Mouse (Mus musculus) embryonic facial prominence, embryonic 11.5 days (tissue): Measurements from ENCODE around the gene Marveld2. TPM values are rescaled to one million over a fixed set of nuclear protein-coding genes. Genes with fewer than 3 reads are reported as not detected.

Source experiments
- ATAC-seq: fragments of 200-750 bp; cut with Nextera tagmentation; replicated peaks from 2 replicates; pipeline ENCODE4 v1.8.0; 2017; ENCODE audit warnings: low read depth; ENCODE audit not compliant: insufficient number of reproducible peaks, low FRiP score, low TSS enrichment
- DNase-seq: peaks from one replicate; pipeline ENCODE4 v3.0.0-alpha.2; 2015; ENCODE audit warnings: low spot score
- H3K27ac ChIP-seq: fragments of 300-500 bp; sonication (generic); replicated peaks from 2 replicates; pipeline ENCODE4 v1.5.1; 2014; ENCODE audit warnings: mild to moderate bottlenecking, low read depth, low read length, control low read depth
- H3K27me3 ChIP-seq: fragments of 300-500 bp; sonication (generic); 2 replicates; pipeline ENCODE4 v1.6.1; 2014; ENCODE audit warnings: mild to moderate bottlenecking, low read length, moderate library complexity, mixed read lengths; ENCODE audit not compliant: control insufficient read depth, insufficient read depth
- H3K36me3 ChIP-seq: fragments of 300-500 bp; sonication (generic); replicated peaks from 2 replicates; pipeline ENCODE4 v1.6.1; 2014; ENCODE audit warnings: low read depth, mild to moderate bottlenecking, low read length, moderate library complexity, mixed read lengths; ENCODE audit not compliant: control insufficient read depth, insufficient read depth
- H3K4me1 ChIP-seq: fragments of 300-500 bp; sonication (generic); 2 replicates; pipeline ENCODE4 v1.6.1; 2014; ENCODE audit warnings: low read length, mixed read lengths; ENCODE audit not compliant: control insufficient read depth, insufficient read depth
- H3K4me2 ChIP-seq: fragments of 300-500 bp; sonication (generic); 2 replicates; pipeline ENCODE4 v1.6.1; 2014; ENCODE audit warnings: low read depth, mild to moderate bottlenecking, control low read depth, low read length, moderate library complexity
- H3K4me3 ChIP-seq: fragments of 300-500 bp; sonication (generic); 2 replicates; pipeline ENCODE4 v1.5.1; 2014; ENCODE audit warnings: low read depth, low read length, control low read depth
- H3K9ac ChIP-seq: fragments of 300-500 bp; sonication (generic); replicated peaks from 2 replicates; pipeline ENCODE4 v1.6.1; 2014; ENCODE audit warnings: mild to moderate bottlenecking, control low read depth, low read length
- H3K9me3 ChIP-seq: fragments of 300-500 bp; sonication (generic); replicated peaks from 2 replicates; pipeline ENCODE4 v1.6.1; 2016; ENCODE audit warnings: mild to moderate bottlenecking, low read length, inconsistent platforms, mixed read lengths; ENCODE audit not compliant: control insufficient read depth
- WGBS: fragments of 180-500 bp; shearing (Covaris S2); extraction: QIAGEN DNeasy Blood & Tissue Kit; methylation state at CpG from one replicate; pipeline ENCODE4 v1.1.7; 2014; 5-methylcytosine and 5-hydroxymethylcytosine counted together
- polyA plus RNA-seq: library from polyadenylated mRNA; unstranded; fragments of >200 nt; fragmentation: Nextera tagmentation; extraction: Ambion mirVana; gene quantifications from 2 replicates; pipeline ENCODE4 v1.2.1, GENCODE M21; 2014

The Marveld2 gene
- polyA plus RNA-seq, 1 experiment from 2014 or later: 5.6 TPM

- Histone ChIP-seq H3K4me1 (no peaks in the 10 kb centered on the region), H3K9me3 (no peaks in the 10 kb centered on the region), H3K27me3 (no peaks in the 10 kb centered on the region), H3K4me2 (no peak overlapping the region), H3K9ac (no peak overlapping the region), H3K4me3 (no peak overlapping the region), H3K36me3 (0 out of 2 replicates have a peak, but pooled peaks cover 5% of the 10 kb centered on the region), H3K27ac (no peak overlapping the region)
- WGBS: 91% methylated on average over 4 of the region's 4 CpGs
- DNase-seq (no peak), ATAC-seq (no peak)
These were observed 25.9 kb upstream of the Marveld2 start for GRCm38 (mm10) chr13:100642471-100643209.

- Histone ChIP-seq H3K4me1 (no peaks in the 10 kb centered on the region), H3K4me2 (no peak overlapping the region), H3K9ac (no peak overlapping the region), H3K4me3 (no peak overlapping the region), H3K27me3 (no peaks in the 10 kb centered on the region), H3K27ac (no peak overlapping the region), H3K36me3 (peaks cover 4% of the 10 kb centered on the region), H3K9me3 (no peaks in the 10 kb centered on the region)
- DNase-seq (no peak), ATAC-seq (no peak)
- WGBS: 94% methylated on average over 3 of the region's 3 CpGs
These were observed 17.4 kb upstream of the Marveld2 start for GRCm38 (mm10) chr13:100634106-100634691.

GRCm38 (mm10) chr13:100622241-100622640, 5.5 kb upstream of the Marveld2 start:
- Histone ChIP-seq H3K27me3 (no peaks in the 10 kb centered on the region), H3K27ac (no peak overlapping the region), H3K4me2 (no peak overlapping the region), H3K4me3 (no peak overlapping the region), H3K36me3 (peaks cover 4% of the 10 kb centered on the region; the same call in 1 of the 2 replicates), H3K9ac (no peak overlapping the region), H3K9me3 (no peaks in the 10 kb centered on the region), H3K4me1 (no peaks in the 10 kb centered on the region)
- DNase-seq (no peak), ATAC-seq (no peak)
- WGBS: 87% methylated on average over 4 of the region's 4 CpGs

- Histone ChIP-seq H3K27ac (no peak overlapping the region), H3K36me3 (peaks cover 4% of the 10 kb centered on the region; the same call in 1 of the 2 replicates)
These were observed 812 bp upstream of the Marveld2 start for GRCm38 (mm10) chr13:100617583-100617982.

GRCm38 (mm10) chr13:100612903-100613302, 3.9 kb downstream of the Marveld2 start:
- Histone ChIP-seq H3K4me3 (no peak overlapping the region), H3K9ac (no peak overlapping the region), H3K4me1 (peaks cover 4% of the 10 kb centered on the region; the same call in 1 of the 2 replicates), H3K9me3 (no peaks in the 10 kb centered on the region; the same call in 1 of the 2 replicates), H3K27ac (no peak overlapping the region), H3K36me3 (peaks cover 4% of the 10 kb centered on the region; the same call in 1 of the 2 replicates), H3K4me2 (no peak overlapping the region), H3K27me3 (peaks cover 10% of the 10 kb centered on the region)
- WGBS: 53% methylated on average over 2 of the region's 2 CpGs
- DNase-seq (no peak), ATAC-seq (no peak)

More at GRCm38 (mm10) chr13:100617583-100617982, 812 bp upstream of the Marveld2 start:
- Histone ChIP-seq H3K4me3 (no peak overlapping the region), H3K4me2 (no peak overlapping the region), H3K4me1 (peaks cover 4% of the 10 kb centered on the region; the same call in 1 of the 2 replicates), H3K9ac (no peak overlapping the region), H3K9me3 (no peaks in the 10 kb centered on the region), H3K27me3 (peaks cover 10% of the 10 kb centered on the region)
- DNase-seq (no peak), ATAC-seq (no peak)
- 77% methylated on average over 13 of the region's 13 CpGs for WGBS

GRCm38 (mm10) chr13:100612251-100612650, 4.5 kb downstream of the Marveld2 start:
- Histone ChIP-seq H3K4me1 (peaks cover 4% of the 10 kb centered on the region; the same call in 1 of the 2 replicates), H3K36me3 (no peaks in the 10 kb centered on the region), H3K4me2 (no peak overlapping the region), H3K9me3 (no peaks in the 10 kb centered on the region; the same call in 1 of the 2 replicates), H3K9ac (no peak overlapping the region), H3K27ac (no peak overlapping the region), H3K4me3 (no peak overlapping the region), H3K27me3 (peaks cover 10% of the 10 kb centered on the region)
- DNase-seq (no peak), ATAC-seq (no peak)
- WGBS: 90% methylated on average over 10 of the region's 10 CpGs

GRCm38 (mm10) chr13:100611266-100611665, 5.5 kb downstream of the Marveld2 start:
- Histone ChIP-seq H3K4me3 (no peak overlapping the region), H3K9ac (no peak overlapping the region), H3K4me2 (no peak overlapping the region), H3K36me3 (no peaks in the 10 kb centered on the region), H3K4me1 (no peaks in the 10 kb centered on the region), H3K9me3 (no peaks in the 10 kb centered on the region; the same call in 1 of the 2 replicates), H3K27ac (no peak overlapping the region), H3K27me3 (peaks cover 4% of the 10 kb centered on the region; the same call in 1 of the 2 replicates)
- no peak for DNase-seq
- 89% methylated on average over 13 of the region's 13 CpGs for WGBS
- ATAC-seq: no peak

GRCm38 (mm10) chr13:100607756-100608155, 9.0 kb downstream of the Marveld2 start:
- ATAC-seq (no peak), DNase-seq (no peak)
- Histone ChIP-seq H3K4me3 (no peak overlapping the region), H3K27me3 (no peaks in the 10 kb centered on the region), H3K9ac (no peak overlapping the region), H3K4me2 (no peak overlapping the region), H3K9me3 (no peaks in the 10 kb centered on the region; the same call in 1 of the 2 replicates), H3K27ac (no peak overlapping the region), H3K4me1 (no peaks in the 10 kb centered on the region), H3K36me3 (no peaks in the 10 kb centered on the region)
- WGBS: 85% methylated on average over 8 of the region's 8 CpGs
